ENCODE assay signal across 9 mouse cellular contexts in the genomic region with DNA sequence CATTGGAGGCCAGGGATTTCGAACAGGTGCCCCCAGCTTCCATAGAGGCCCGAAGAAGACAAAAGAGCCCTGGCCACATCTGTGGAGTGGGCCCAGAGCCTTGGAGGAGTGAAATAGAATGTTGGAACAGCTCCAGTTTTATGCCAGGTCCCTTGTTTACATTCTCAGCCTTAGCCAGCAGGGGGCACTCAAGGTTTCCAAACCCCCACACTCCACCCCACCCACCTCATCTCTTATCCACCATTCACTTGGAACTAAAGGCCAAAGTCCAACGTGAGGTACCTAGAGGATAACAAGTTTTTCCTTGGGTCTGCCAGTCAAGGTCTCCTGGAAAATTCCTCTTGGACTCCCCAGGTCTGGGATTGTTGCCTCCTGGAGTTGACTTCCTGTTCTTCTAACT. TPM values are rescaled to one million over a fixed set of nuclear protein-coding genes. Genes with fewer than 3 reads are reported as not detected.
A peak's percentile ranks its signal among the peaks of the same experiment; 100 is the strongest.
DNase-seq lines count a peak whose midpoint lies in the region; ATAC-seq lines count a peak whose summit lies in the region.
"Had no signal": no experiment of that assay in that cellular context is flagged by ENCODE, and none has a peak within 500 bp of the region (broad histone marks: within the 10 kb centered on the region; RNA-seq: fewer than 3 reads in every experiment).

No protein-coding gene starts in this region.

- DNase-seq in cerebellum, adult 11 months = peak; percentile 10
- DNase-seq in neural tube, embryonic 10.5 days (ENCODE audit: extremely low spot score, low spot score) = peak; percentile 38
- DNase-seq in cerebellum, adult 8-10 months = peak; percentile 27
- peak; percentile 59 for DNase-seq in heart, postnatal 4 days
- peak; percentile 11 for DNase-seq in liver, embryonic 13.5 days
- DNase-seq in splenic B cell, adult 2 months (ENCODE audit: low read depth, low spot score) = peak; percentile 45

- H3K9ac ChIP-seq in neural tube, embryonic 15.5 days (replicated peaks) = no peak overlapping the region
- no peak overlapping the region for H3K9ac ChIP-seq in liver, embryonic 13.5 days

- 47% methylated on average over 3 of the region's 3 CpGs for WGBS in neural tube, embryonic 15.5 days
- 16% methylated on average over 3 of the region's 3 CpGs for WGBS in liver, embryonic 13.5 days (ENCODE audit: insufficient replicate concordance)

- H3K4me2 ChIP-seq in neural tube, embryonic 15.5 days = no peak overlapping the region
- H3K4me2 ChIP-seq in liver, embryonic 13.5 days = no peak overlapping the region

- H3K9me3 ChIP-seq in neural tube, embryonic 15.5 days (replicated peaks) = no peaks in the 10 kb centered on the region
- no peaks in the 10 kb centered on the region for H3K9me3 ChIP-seq in liver, embryonic 13.5 days (replicated peaks)

- H3K4me3 ChIP-seq in neural tube, embryonic 15.5 days (replicated peaks) = no peak overlapping the region
- H3K4me3 ChIP-seq in liver, embryonic 13.5 days (replicated peaks) = no peak overlapping the region

- no peaks in the 10 kb centered on the region for H3K36me3 ChIP-seq in neural tube, embryonic 15.5 days
- no peaks in the 10 kb centered on the region for H3K36me3 ChIP-seq in liver, embryonic 13.5 days
- H3K36me3 ChIP-seq in splenic B cell, adult 2 months (ENCODE audit: control insufficient read depth, insufficient read depth, low read length, poor library complexity, severe bottlenecking) = no peaks in the 10 kb centered on the region

- 0 out of 2 replicates have a peak, but pooled peaks cover 5% of the 10 kb centered on the region for H3K4me1 ChIP-seq in neural tube, embryonic 15.5 days
- no peaks in the 10 kb centered on the region for H3K4me1 ChIP-seq in liver, embryonic 13.5 days (replicated peaks)

- H3K27ac ChIP-seq in neural tube, embryonic 15.5 days (replicated peaks) = no peak overlapping the region
- H3K27ac ChIP-seq in liver, embryonic 13.5 days = no peak overlapping the region

- ATAC-seq in cerebellum, adult (ENCODE audit: insufficient number of reproducible peaks, low FRiP score, low TSS enrichment) = no peak
- no peak for ATAC-seq in neural tube, embryonic 15.5 days (ENCODE audit: low FRiP score)
- no peak for ATAC-seq in liver, embryonic 13.5 days (ENCODE audit: low read depth)

- no peaks in the 10 kb centered on the region for H3K27me3 ChIP-seq in neural tube, embryonic 15.5 days (replicated peaks)
- no peaks in the 10 kb centered on the region for H3K27me3 ChIP-seq in liver, embryonic 13.5 days
- no peaks in the 10 kb centered on the region for H3K27me3 ChIP-seq in splenic B cell, adult 2 months (ENCODE audit: control insufficient read depth, insufficient read depth, low read length, poor library complexity, severe bottlenecking)

RNA-seq across cellular contexts. Expression of a gene that starts 27.0 kb away (rescaled TPM):
- polyA plus RNA-seq in neural tube, embryonic 15.5 days (2015; fragmentation: Nextera tagmentation; extraction: Ambion mirVana) = 26.6 and 26.7 TPM in 2 replicates
- total RNA-seq in heart, postnatal 4 days (2021) = 10 to 100 TPM; 22.0 to 24.5 TPM
- 1.5 TPM in 2 replicates for polyA plus RNA-seq in liver, embryonic 13.5 days (2015; fragmentation: Nextera tagmentation; extraction: Ambion mirVana)
- polyA plus RNA-seq: C2C12 had no signal

Comparison
In these comparisons a context has a peak if more than half of its experiments do, and no peak if none do; other contexts are left out.
1. RNA of a gene that starts 27.0 kb away (polyA plus RNA-seq): 26.6 to 26.7 TPM in neural tube, embryonic 15.5 days; 1.5 TPM in liver, embryonic 13.5 days; every median in the first group is over 10 times any median in the second.
2. Peak in every context shown above with its lines, with median percentiles within 50 percentile points of each other: DNase-seq.